Mouse (Mus musculus): ENCODE data around the gene Qk. TPM values are rescaled to one million over a fixed set of nuclear protein-coding genes. Genes with fewer than 3 reads are reported as not detected.

Qk gene
- 34.5 and 39.0 TPM in 2 replicates for polyA plus RNA-seq (2015; fragmentation: Nextera tagmentation; extraction: Ambion mirVana)

DNA sequence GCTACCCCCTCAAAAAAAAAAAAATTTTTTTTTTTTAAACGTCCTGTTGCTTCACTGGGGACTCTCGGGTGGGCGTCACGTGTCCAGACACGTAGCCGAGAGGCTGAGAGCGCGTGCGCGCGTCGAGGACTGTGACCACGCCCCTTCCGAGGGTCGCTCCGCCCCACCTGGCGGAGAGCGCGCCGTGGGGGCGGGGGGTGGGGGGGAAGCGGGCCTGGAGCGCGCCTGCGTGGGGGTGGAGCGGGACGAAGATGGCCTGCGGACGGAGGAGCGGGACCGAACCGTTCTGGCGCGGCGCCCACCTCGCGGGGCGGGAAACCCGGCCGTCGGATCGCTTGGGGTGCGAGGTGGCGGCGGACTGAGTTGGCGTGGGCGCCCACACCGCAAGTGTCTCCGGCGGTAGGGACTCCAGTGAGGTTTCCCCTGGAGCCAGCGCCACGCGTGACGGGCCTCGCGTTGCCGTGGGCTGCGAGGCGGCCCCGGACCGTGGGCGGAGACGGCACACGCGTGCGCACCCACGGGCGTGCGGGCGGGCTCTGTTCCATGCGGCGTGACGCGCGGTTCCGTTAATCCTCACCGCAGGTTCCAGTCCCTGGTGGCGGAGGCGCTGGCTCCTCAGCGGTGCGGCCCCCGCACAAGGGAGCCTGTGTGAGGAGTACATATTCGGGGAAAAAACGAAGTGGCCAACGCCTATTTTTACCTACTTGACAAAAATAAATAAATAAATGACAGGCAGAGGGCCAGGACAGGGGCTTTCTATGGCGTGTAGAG lies at the start of gene Qk:
Qk (minus strand) TSS at position 170 of the 771 bp plus-strand sequence.
- peaks cover 16% of the 10 kb centered on the region for H3K4me1 ChIP-seq
- WGBS: under 1% methylated on average over 85 of the region's 86 CpGs
- peak; percentile 86 for ATAC-seq (replicated peaks)
- peak within 1 kb of the TSS; percentile 56 for H3K4me2 ChIP-seq
- peak within 1 kb of the TSS; percentile 89 for H3K4me3 ChIP-seq
- no peaks in the 10 kb centered on the region for H3K27me3 ChIP-seq (replicated peaks)
- H3K27ac ChIP-seq: peak within 1 kb of the TSS; percentile 98
- H3K9me3 ChIP-seq: no peaks in the 10 kb centered on the region
- H3K36me3 ChIP-seq (replicated peaks): no peaks in the 10 kb centered on the region
- peak within 1 kb of the TSS; percentile 95 for H3K9ac ChIP-seq

DNA sequence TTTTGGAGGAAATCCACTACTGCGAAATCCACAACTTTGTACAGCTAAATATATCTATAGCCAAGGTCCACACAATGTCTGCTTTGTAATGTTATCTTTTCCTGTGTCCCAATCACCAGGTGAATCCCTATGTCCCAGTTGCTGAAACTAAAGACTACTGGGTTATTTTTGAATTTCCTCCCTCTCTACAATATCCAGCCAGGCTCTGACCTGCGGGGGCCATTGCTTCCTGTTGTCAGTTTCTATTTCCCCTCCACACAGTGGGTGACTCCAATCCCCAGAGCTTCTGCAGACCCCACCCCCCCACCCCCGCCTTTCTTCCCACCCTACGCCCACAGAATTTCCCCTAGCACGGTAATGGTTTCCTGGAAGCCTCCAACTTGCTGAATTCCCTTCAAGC lies 47.4 kb upstream of the Qk start:
- H3K27ac ChIP-seq: no peak overlapping the region

GRCm38 (mm10) chr17:10366577-10366976 lies 46.9 kb upstream of the Qk start:
- 86% methylated on average over 4 of the region's 4 CpGs for WGBS
- Histone ChIP-seq H3K9ac (no peak overlapping the region), H3K4me3 (no peak overlapping the region), H3K27me3 (replicated peaks) (no peaks in the 10 kb centered on the region), H3K4me1 (peaks cover 9% of the 10 kb centered on the region; the same call in 1 of the 2 replicates), H3K4me2 (no peak overlapping the region), H3K9me3 (no peaks in the 10 kb centered on the region), H3K27ac (no peak overlapping the region), H3K36me3 (replicated peaks) (no peaks in the 10 kb centered on the region)
- ATAC-seq (replicated peaks): no peak

More for the DNA sequence above, 47.4 kb upstream of the Qk start:
- WGBS: 92% methylated on average over 5 of the region's 5 CpGs
- H3K4me1 ChIP-seq: peaks cover 9% of the 10 kb centered on the region; the same call in 1 of the 2 replicates
- H3K4me2 ChIP-seq: no peak overlapping the region
- H3K27me3 ChIP-seq (replicated peaks): no peaks in the 10 kb centered on the region
- H3K4me3 ChIP-seq: no peak overlapping the region
- no peak overlapping the region for H3K9ac ChIP-seq
- no peak for ATAC-seq (replicated peaks)
- H3K9me3 ChIP-seq: no peaks in the 10 kb centered on the region
- H3K36me3 ChIP-seq (replicated peaks): no peaks in the 10 kb centered on the region

DNA sequence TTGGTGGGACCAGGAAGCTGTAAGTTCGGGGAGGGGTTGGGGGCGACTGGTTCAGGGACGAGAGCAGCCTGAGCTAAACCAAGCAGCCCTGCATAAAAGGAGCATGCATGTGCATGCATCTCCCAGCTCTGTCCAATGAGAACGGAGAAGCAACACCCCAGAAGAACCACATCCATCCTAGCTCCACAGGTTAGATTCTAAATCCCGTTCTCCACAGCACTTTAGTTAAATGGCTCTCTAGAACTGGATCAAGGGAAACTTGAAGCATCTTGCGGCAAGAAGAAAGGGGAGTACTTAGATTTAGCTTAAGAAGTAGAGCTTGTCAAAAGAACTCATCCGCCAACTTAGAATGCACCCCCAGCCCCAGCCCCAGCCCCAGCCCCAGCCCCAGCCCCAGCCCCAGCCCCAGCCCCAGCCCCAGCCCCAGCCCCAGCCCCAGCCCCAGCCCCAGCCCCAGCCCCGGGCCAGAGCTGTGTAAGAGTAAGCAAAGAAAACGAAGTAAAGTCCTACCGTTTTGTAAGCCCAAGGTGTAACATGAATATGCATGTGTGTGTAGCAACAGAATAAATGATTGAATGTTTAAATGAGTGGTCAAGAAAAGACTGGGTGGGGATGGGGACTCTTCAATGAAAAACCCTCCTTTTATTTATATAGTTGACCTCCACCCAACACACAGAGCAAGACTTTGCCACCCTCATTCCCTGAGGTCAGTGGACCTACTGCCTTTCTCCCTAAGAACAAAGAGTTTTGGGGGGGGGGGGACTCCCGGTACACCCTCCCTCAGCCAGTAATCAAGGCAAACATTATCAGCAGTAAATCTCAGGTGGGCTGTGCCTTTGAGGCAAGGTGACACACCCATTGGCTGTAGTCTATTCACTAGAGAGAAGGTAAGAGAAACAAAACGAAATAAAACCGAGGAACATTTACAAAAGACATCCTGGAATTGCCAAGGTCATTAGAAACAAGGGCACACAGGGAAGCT lies 46.1 kb upstream of the Qk start:
- Histone ChIP-seq H3K4me2 (no peak overlapping the region), H3K9ac (no peak overlapping the region), H3K9me3 (no peaks in the 10 kb centered on the region), H3K4me3 (no peak overlapping the region), H3K4me1 (peaks cover 7% of the 10 kb centered on the region; the same call in 1 of the 2 replicates), H3K27ac (no peak overlapping the region), H3K27me3 (replicated peaks) (no peaks in the 10 kb centered on the region), H3K36me3 (replicated peaks) (no peaks in the 10 kb centered on the region)
- 53% methylated on average over 13 of the region's 13 CpGs for WGBS
- no peak for ATAC-seq (replicated peaks)

- H3K4me3 ChIP-seq: no peak overlapping the region
- no peaks in the 10 kb centered on the region for H3K27me3 ChIP-seq (replicated peaks)
- no peak for ATAC-seq (replicated peaks)
- H3K9me3 ChIP-seq: no peaks in the 10 kb centered on the region
- H3K4me1 ChIP-seq: no peaks in the 10 kb centered on the region
- 86% methylated on average over 3 of the region's 3 CpGs for WGBS
- no peak overlapping the region for H3K4me2 ChIP-seq
- H3K36me3 ChIP-seq (replicated peaks): no peaks in the 10 kb centered on the region
- no peak overlapping the region for H3K9ac ChIP-seq
- H3K27ac ChIP-seq: no peak overlapping the region
Measured at GRCm38 (mm10) chr17:10363151-10363550, 43.5 kb upstream of the Qk start.

DNA sequence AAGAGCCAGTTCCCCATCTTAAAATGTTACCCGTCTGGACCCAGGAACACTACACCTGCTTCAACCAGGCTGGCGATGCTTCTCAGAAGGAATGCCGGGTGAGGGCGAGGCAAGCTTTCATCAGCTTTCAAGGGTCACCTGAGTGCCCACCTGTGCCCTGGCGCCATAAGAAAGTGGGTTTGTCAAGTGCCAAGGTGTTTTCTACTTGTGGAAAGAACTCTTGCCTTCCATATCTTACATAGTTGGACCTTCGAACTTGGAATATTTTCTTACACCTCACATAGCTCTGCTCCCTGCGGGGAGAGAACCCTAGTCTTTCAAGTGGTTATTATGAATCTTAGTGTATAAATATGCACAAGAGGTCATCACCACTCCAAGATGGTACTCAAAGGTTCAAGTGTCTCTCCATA lies 42.2 kb upstream of the Qk start:
- no peak overlapping the region for H3K27ac ChIP-seq
- H3K9me3 ChIP-seq: no peaks in the 10 kb centered on the region
- no peak overlapping the region for H3K4me2 ChIP-seq
- no peak for ATAC-seq (replicated peaks)
- 94% methylated on average over 7 of the region's 7 CpGs for WGBS
- H3K9ac ChIP-seq: no peak overlapping the region
- H3K4me1 ChIP-seq: peaks cover 6% of the 10 kb centered on the region
- no peaks in the 10 kb centered on the region for H3K36me3 ChIP-seq (replicated peaks)
- no peak overlapping the region for H3K4me3 ChIP-seq
- no peaks in the 10 kb centered on the region for H3K27me3 ChIP-seq (replicated peaks)

GRCm38 (mm10) chr17:10360738-10361137 lies 41.1 kb upstream of the Qk start:
- Histone ChIP-seq H3K36me3 (replicated peaks) (no peaks in the 10 kb centered on the region), H3K9me3 (no peaks in the 10 kb centered on the region), H3K4me2 (no peak overlapping the region), H3K4me3 (no peak overlapping the region), H3K27me3 (replicated peaks) (no peaks in the 10 kb centered on the region), H3K27ac (no peak overlapping the region), H3K4me1 (peaks cover 13% of the 10 kb centered on the region), H3K9ac (no peak overlapping the region)
- ATAC-seq (replicated peaks): no peak
- WGBS: 65% methylated on average over 4 of the region's 4 CpGs

DNA sequence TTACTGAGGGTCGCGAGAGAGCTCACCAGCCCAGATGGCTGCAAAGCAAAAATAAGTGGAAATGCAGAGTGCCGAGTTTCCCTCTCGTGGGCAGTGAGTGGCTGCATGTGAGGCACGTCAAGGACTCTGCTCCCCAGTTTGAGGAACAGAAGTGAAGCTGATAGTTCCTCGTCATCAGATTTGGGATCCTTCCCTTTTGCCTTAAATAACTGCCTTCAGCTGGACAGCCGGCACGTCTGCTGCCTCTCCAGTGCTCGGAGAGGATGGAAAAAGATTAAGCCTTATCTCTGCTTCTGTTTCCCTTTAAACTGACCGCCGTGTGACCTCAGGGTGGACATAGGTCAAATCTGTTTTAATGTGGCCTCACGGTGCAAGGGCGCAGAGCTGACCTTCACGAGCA lies 39.8 kb upstream of the Qk start:
- WGBS: 81% methylated on average over 14 of the region's 14 CpGs
- ATAC-seq (replicated peaks): no peak
- Histone ChIP-seq H3K9ac (no peak overlapping the region), H3K27me3 (replicated peaks) (no peaks in the 10 kb centered on the region), H3K27ac (no peak overlapping the region), H3K4me3 (no peak overlapping the region), H3K36me3 (replicated peaks) (no peaks in the 10 kb centered on the region), H3K9me3 (no peaks in the 10 kb centered on the region), H3K4me2 (no peak overlapping the region), H3K4me1 (peaks cover 14% of the 10 kb centered on the region)

- Histone ChIP-seq H3K4me1 (peaks cover 14% of the 10 kb centered on the region), H3K4me3 (no peak overlapping the region), H3K27ac (no peak overlapping the region), H3K36me3 (replicated peaks) (no peaks in the 10 kb centered on the region), H3K9me3 (no peaks in the 10 kb centered on the region), H3K9ac (no peak overlapping the region), H3K4me2 (peak overlapping the region; percentile 22), H3K27me3 (replicated peaks) (no peaks in the 10 kb centered on the region)
- ATAC-seq (replicated peaks): 0 out of 2 replicates have a peak, but pooled peaks have one; percentile 54
- 32% methylated on average over 12 of the region's 12 CpGs for WGBS
Measured at GRCm38 (mm10) chr17:10357348-10357747, 37.7 kb upstream of the Qk start.

DNA sequence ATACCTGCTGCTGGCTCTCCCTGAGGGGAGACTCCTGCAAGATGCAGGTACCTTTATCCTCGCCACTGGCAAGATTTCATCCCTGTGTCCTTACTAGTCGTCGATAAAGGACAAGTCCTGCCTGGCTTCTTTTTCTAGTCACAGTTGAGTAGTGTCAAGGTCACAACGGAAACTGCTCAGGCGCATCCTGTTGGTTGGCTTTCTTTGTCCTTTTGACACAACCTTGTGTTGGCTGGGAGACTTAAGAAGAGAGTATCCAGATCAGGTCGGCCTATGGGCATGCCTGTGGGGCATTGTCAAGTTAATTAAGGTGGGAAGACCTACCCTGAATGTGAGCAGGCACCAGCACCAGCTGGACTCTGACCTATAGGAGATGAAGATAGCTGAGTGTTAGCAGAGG lies 36.6 kb upstream of the Qk start:
- 49% methylated on average over 6 of the region's 6 CpGs for WGBS
- no peak for ATAC-seq (replicated peaks)

GRCm38 (mm10) chr17:10355746-10356145 lies 36.1 kb upstream of the Qk start:
- ATAC-seq (replicated peaks): no peak
- H3K36me3 ChIP-seq (replicated peaks): no peaks in the 10 kb centered on the region
- no peaks in the 10 kb centered on the region for H3K9me3 ChIP-seq
- 36% methylated on average over 8 of the region's 8 CpGs for WGBS
- no peak overlapping the region for H3K27ac ChIP-seq
- H3K4me3 ChIP-seq: no peak overlapping the region
- H3K27me3 ChIP-seq (replicated peaks): no peaks in the 10 kb centered on the region
- no peak overlapping the region for H3K4me2 ChIP-seq
- no peak overlapping the region for H3K9ac ChIP-seq
- H3K4me1 ChIP-seq: peaks cover 14% of the 10 kb centered on the region

More for the DNA sequence above, 36.6 kb upstream of the Qk start:
- peaks cover 14% of the 10 kb centered on the region for H3K4me1 ChIP-seq
- no peak overlapping the region for H3K4me3 ChIP-seq
- H3K9me3 ChIP-seq: no peaks in the 10 kb centered on the region
- H3K9ac ChIP-seq: no peak overlapping the region
- no peaks in the 10 kb centered on the region for H3K27me3 ChIP-seq (replicated peaks)
- no peak overlapping the region for H3K27ac ChIP-seq
- H3K4me2 ChIP-seq: no peak overlapping the region
- no peaks in the 10 kb centered on the region for H3K36me3 ChIP-seq (replicated peaks)

DNA sequence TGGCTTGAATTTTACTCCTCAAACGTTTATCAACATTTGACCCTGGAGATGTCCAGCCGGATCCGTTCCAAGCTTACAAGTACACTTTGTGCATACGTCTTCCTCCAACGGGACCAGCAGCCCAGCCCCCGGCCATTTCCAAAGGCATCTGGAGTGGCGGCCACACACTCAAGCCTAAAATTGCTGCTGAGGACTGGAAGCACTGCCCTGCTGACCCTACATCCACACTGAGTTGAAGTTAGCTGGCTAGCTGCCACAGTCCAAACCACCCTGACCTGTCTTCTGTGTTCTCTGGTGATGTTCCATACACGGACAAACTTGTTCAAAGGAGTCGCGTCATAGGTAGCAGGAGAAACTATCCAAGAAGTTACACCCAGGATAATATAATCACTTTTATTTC lies 18.6 kb upstream of the Qk start:
- Histone ChIP-seq H3K36me3 (replicated peaks) (no peaks in the 10 kb centered on the region), H3K9me3 (no peaks in the 10 kb centered on the region), H3K4me1 (peaks cover 24% of the 10 kb centered on the region), H3K27me3 (replicated peaks) (no peaks in the 10 kb centered on the region), H3K4me2 (no peak overlapping the region), H3K9ac (no peak overlapping the region), H3K4me3 (no peak overlapping the region), H3K27ac (no peak overlapping the region)
- no peak for ATAC-seq (replicated peaks)
- WGBS: 78% methylated on average over 10 of the region's 10 CpGs

Measured in midbrain, embryonic 15.5 days (tissue).